Mouse (Mus musculus) stomach, postnatal 0 days (tissue): ENCODE results near the gene Dnajc12.

ENCODE experiments used
- CTCF ChIP-seq: IDR thresholded peaks from 2 replicates; pipeline ENCODE4 v1.5.1; 2016; ENCODE audit warnings: antibody characterized with exemption, low read depth, mild to moderate bottlenecking, moderate library complexity
- EP300 ChIP-seq: optimal IDR thresholded peaks from 2 replicates; pipeline ENCODE3; 2016; ENCODE audit warnings: antibody characterized with exemption

GRCm38 (mm10) chr10:63429023-63429340 is 46.7 kb downstream of the Dnajc12 start:
- TF ChIP-seq CTCF (no peak), EP300 (no peak)
